Mouse (Mus musculus): ENCODE data around the gene Ceacam18. TPM values are rescaled to one million over a fixed set of nuclear protein-coding genes. Genes with fewer than 3 reads are reported as not detected.
"Not testable (repeated sequence)": the region's sequence is repeated elsewhere in the genome, so short reads cannot be mapped to it uniquely, and the experiment has no call there.

Ceacam18 gene
- polyA plus RNA-seq, 1 experiment from 2014 or later: 0.05 TPM

DNA sequence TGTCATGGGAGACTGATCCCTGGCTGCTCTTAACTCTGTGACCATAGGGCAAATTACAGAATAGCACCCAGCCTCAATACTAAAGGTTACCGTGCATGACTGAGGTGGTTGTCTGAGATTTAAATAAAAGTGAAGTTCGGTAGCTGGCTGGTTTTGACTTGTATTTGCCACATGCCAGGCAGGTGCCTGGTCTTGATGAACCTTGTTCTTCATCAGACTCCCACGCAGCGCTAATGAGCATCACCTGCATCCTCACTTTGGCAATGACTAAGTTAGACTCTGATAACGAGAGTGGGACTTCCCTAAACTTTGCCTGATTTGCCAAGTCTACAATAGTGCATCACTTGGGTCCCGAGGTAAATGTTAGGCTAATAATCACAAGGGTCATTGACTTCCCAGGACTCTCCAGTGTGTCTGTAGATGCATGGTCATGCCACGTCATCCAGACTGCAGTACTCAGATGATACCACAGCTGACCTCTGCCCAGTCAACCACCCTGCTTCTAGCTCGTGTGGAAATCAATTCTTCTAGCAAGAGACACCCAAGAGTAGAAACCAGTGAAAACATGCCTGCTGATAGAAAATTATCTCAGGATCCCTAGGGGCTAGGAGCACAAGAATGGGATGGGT is 8.6 kb upstream of the Ceacam18 start:
- Histone ChIP-seq H3K27me3 (no peaks in the 10 kb centered on the region), H3K4me1 (replicated peaks) (no peaks in the 10 kb centered on the region), H3K4me3 (replicated peaks) (no peak overlapping the region), H3K4me2 (no peak overlapping the region), H3K9ac (no peak overlapping the region), H3K36me3 (replicated peaks) (no peaks in the 10 kb centered on the region), H3K27ac (replicated peaks) (no peak overlapping the region), H3K9me3 (replicated peaks) (no peaks in the 10 kb centered on the region)
- ATAC-seq (ENCODE audit: insufficient read depth): no peak
- 57% methylated on average over 8 of the region's 8 CpGs for WGBS (ENCODE audit: insufficient replicate concordance)

DNA sequence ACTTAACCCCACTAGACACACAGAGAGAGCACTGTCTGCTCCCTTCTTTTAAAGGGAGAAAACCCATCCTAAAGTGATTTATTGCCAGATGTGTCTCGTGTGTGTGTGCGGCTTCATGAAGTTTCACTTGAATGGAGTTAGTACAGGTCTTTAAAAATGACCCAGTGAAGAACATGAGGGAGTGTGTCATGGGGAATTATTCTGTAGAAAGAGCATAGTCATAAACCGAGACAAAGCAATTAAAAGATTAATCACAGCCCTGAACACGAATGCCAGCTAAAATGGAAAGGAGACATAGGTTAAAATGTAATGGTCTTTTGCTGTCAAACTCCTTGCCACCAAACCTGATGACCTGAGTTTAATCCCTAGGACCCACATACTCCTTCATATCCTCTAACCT is 567 bp upstream of the Ceacam18 start:
- 62% methylated on average over 4 of the region's 4 CpGs for WGBS (ENCODE audit: insufficient replicate concordance)
- H3K9me3 ChIP-seq (replicated peaks): no peaks in the 10 kb centered on the region
- no peak for ATAC-seq (ENCODE audit: insufficient read depth)
- no peak overlapping the region for H3K9ac ChIP-seq
- no peaks in the 10 kb centered on the region for H3K36me3 ChIP-seq (replicated peaks)
- H3K4me1 ChIP-seq (replicated peaks): no peaks in the 10 kb centered on the region
- H3K4me3 ChIP-seq (replicated peaks): no peak overlapping the region
- no peaks in the 10 kb centered on the region for H3K27me3 ChIP-seq
- H3K4me2 ChIP-seq: no peak overlapping the region
- no peak overlapping the region for H3K27ac ChIP-seq (replicated peaks)

DNA sequence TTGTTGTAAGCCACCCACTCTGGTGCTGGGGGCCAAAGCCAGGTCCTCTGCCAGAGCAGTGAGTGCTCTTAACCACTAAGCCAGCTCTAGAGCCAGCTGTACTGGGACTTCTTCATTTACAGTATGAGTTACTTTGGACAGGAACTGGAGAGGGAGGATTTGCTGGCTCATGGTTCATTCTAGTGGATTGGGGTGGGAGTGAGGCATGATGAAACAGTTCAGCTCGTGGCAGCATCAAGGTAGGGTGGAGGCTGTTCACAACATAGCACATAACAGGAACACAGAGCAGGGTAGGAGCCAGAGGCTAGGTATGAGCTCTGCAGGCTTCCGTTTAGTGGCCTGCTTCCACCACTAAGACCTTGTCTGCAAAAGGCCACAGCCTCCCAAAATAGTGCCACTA is 1.7 kb downstream of the Ceacam18 start:
- ATAC-seq (ENCODE audit: insufficient read depth): no peak
- no peak overlapping the region for H3K4me3 ChIP-seq (replicated peaks)
- H3K27me3 ChIP-seq: no peaks in the 10 kb centered on the region
- H3K9me3 ChIP-seq (replicated peaks): no peaks in the 10 kb centered on the region
- H3K4me1 ChIP-seq (replicated peaks): no peaks in the 10 kb centered on the region
- H3K27ac ChIP-seq (replicated peaks): no peak overlapping the region
- no peak overlapping the region for H3K9ac ChIP-seq
- WGBS (ENCODE audit: insufficient replicate concordance): 23% methylated on average over 2 of the region's 2 CpGs
- no peaks in the 10 kb centered on the region for H3K36me3 ChIP-seq (replicated peaks)
- no peak overlapping the region for H3K4me2 ChIP-seq

- no peak overlapping the region for H3K4me2 ChIP-seq
- no peaks in the 10 kb centered on the region for H3K4me1 ChIP-seq (replicated peaks)
- no peak overlapping the region for H3K27ac ChIP-seq (replicated peaks)
- no peak overlapping the region for H3K4me3 ChIP-seq (replicated peaks)
- WGBS (ENCODE audit: insufficient replicate concordance): 50% methylated on average over 1 of the region's 1 CpGs
- H3K9me3 ChIP-seq (replicated peaks): no peaks in the 10 kb centered on the region
- ATAC-seq (ENCODE audit: insufficient read depth): no peak
- H3K9ac ChIP-seq: no peak overlapping the region
- H3K27me3 ChIP-seq: no peaks in the 10 kb centered on the region
- no peaks in the 10 kb centered on the region for H3K36me3 ChIP-seq (replicated peaks)
Observed at GRCm38 (mm10) chr7:43637118-43637517, 2.6 kb downstream of the Ceacam18 start.

DNA sequence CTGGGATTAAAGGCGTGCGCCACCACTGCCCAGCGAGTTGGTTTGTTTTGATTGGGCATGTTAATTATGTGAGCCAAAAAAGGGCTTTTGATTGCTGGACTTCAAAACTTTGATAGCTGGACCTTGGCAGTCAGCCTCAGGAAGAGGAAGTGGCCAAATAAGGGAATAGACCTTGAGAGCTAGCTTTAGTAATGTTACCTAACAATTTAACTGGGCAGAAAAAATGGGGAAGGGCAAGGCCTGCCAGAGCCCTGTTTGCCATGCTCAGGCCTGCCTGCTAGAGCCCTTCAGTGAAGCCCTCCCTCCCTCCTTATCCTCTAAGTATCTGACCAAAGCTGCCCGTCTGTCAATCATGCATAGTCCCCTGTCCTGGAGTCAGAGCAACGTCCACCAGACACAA is 8.1 kb downstream of the Ceacam18 start:
- Histone ChIP-seq H3K4me2 (no peak overlapping the region), H3K9me3 (replicated peaks) (no peaks in the 10 kb centered on the region), H3K4me1 (replicated peaks) (no peaks in the 10 kb centered on the region), H3K27me3 (no peaks in the 10 kb centered on the region), H3K36me3 (replicated peaks) (no peaks in the 10 kb centered on the region), H3K9ac (no peak overlapping the region), H3K4me3 (replicated peaks) (no peak overlapping the region), H3K27ac (replicated peaks) (peak overlapping the region; percentile 38)
- 54% methylated on average over 5 of the region's 5 CpGs for WGBS (ENCODE audit: insufficient replicate concordance)
- no peak for ATAC-seq (ENCODE audit: insufficient read depth)

DNA sequence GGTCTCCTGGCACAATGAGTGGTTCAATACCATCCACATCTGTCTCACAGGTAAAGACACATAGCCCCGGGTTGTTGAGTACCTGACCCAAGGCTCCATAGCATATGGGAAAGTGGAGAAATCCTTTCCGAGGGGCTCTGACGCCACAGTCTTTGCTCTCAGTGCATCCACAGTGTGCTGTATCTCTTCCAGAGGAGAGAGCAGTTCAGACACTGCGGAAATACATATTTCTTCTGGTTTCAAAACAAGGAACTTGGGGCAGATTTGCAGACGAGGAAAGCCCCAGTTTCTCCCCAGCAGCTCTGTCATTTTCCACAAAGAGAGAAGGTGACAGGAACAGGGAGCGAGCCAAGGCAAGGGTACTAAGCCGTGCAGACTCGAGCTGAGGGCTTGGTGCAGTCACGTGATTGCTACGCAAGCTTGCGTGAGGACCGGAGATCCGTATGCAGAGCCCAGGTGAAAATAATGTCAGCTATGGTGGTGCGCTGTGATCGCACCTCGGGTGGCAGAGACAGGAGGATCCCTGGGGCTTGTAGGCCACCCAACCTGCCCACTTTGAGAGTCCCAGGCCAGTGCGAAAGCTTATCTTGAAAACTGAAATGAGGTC is 8.6 kb downstream of the Ceacam18 start:
- 53% methylated on average over 17 of the region's 17 CpGs for WGBS (ENCODE audit: insufficient replicate concordance)
- H3K4me3 ChIP-seq (replicated peaks): no peak overlapping the region
- no peak overlapping the region for H3K4me2 ChIP-seq
- H3K27me3 ChIP-seq: no peaks in the 10 kb centered on the region
- no peaks in the 10 kb centered on the region for H3K36me3 ChIP-seq (replicated peaks)
- no peaks in the 10 kb centered on the region for H3K9me3 ChIP-seq (replicated peaks)
- no peaks in the 10 kb centered on the region for H3K4me1 ChIP-seq (replicated peaks)
- no peak overlapping the region for H3K9ac ChIP-seq
- ATAC-seq (ENCODE audit: insufficient read depth): no peak
- peak overlapping the region; percentile 38 for H3K27ac ChIP-seq (replicated peaks)

GRCm38 (mm10) chr7:43652683-43653082 is 18.2 kb downstream of the Ceacam18 start:
- Histone ChIP-seq H3K9me3 (replicated peaks) (no peaks in the 10 kb centered on the region), H3K4me3 (replicated peaks) (no peak overlapping the region), H3K4me2 (no peak overlapping the region), H3K27ac (replicated peaks) (no peak overlapping the region), H3K9ac (no peak overlapping the region), H3K4me1 (replicated peaks) (no peaks in the 10 kb centered on the region), H3K27me3 (no peaks in the 10 kb centered on the region), H3K36me3 (replicated peaks) (no peaks in the 10 kb centered on the region)
- WGBS (ENCODE audit: insufficient replicate concordance): 62% methylated on average over 6 of the region's 6 CpGs
- no peak for ATAC-seq (ENCODE audit: insufficient read depth)

GRCm38 (mm10) chr7:43654519-43654918 is 20.0 kb downstream of the Ceacam18 start:
- Histone ChIP-seq H3K27ac (replicated peaks) (no peak overlapping the region), H3K4me3 (replicated peaks) (no peak overlapping the region), H3K27me3 (no peaks in the 10 kb centered on the region), H3K9ac (no peak overlapping the region), H3K9me3 (replicated peaks) (no peaks in the 10 kb centered on the region), H3K4me2 (no peak overlapping the region), H3K36me3 (replicated peaks) (no peaks in the 10 kb centered on the region), H3K4me1 (replicated peaks) (no peaks in the 10 kb centered on the region)
- ATAC-seq (ENCODE audit: insufficient read depth): no peak
- WGBS (ENCODE audit: insufficient replicate concordance): 22% methylated on average over 3 of the region's 3 CpGs

DNA sequence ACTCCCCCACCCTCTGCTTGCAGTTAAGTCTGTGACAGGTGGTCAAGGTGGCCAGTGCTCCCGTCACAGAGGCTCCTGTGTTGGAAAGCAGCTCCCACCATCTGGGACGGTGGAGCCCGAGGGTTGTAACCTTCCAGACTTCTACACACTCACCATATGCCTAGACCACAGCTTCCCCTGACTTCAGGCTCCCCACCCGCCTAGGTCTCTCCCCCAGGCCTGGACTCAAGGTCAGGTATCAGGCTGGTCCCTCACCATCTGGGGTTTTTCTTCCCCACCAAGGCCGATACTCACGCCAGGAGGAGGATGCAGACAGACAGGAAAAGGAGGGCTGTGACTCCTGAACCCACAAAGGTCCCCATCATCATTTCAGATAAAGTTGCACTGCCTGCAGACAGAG is 21.7 kb downstream of the Ceacam18 start:
- H3K4me2 ChIP-seq: no peak overlapping the region
- H3K27ac ChIP-seq (replicated peaks): no peak overlapping the region
- 20% methylated on average over 6 of the region's 6 CpGs for WGBS (ENCODE audit: insufficient replicate concordance)
- H3K4me1 ChIP-seq (replicated peaks): no peaks in the 10 kb centered on the region
- H3K27me3 ChIP-seq: no peaks in the 10 kb centered on the region
- no peak overlapping the region for H3K9ac ChIP-seq
- H3K9me3 ChIP-seq (replicated peaks): no peaks in the 10 kb centered on the region
- 0 out of 2 replicates have a peak overlapping the region, but pooled peaks have one; percentile 4 for H3K4me3 ChIP-seq (replicated peaks)
- H3K36me3 ChIP-seq (replicated peaks): no peaks in the 10 kb centered on the region
- no peak for ATAC-seq (ENCODE audit: insufficient read depth)

DNA sequence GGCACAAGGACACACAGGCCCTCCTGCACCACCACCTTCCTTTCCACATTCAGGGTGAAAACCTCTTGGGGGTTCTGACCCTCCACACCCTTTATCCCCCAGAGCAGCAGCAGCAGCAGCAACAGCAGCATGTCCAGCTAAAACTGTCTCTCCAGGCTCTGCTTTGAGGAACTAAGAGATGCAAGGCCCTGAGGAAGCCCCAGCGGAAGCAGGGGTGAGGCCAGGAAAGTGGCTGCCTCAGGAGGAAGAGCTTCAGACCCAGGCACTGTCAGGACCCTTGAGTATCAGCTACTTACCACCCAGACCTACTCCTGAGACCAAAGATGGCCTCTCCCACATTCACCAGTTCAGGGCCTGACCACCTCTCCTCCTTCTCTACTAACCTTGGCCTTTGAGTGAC is 25.5 kb downstream of the Ceacam18 start, which contains the start of gene Siglece:
Gene Siglece (minus strand): TSS at position 160 of the 400 bp plus-strand sequence.
- no peaks in the 10 kb centered on the region for H3K27me3 ChIP-seq
- no peaks in the 10 kb centered on the region for H3K36me3 ChIP-seq (replicated peaks)
- H3K9me3 ChIP-seq (replicated peaks): no peaks in the 10 kb centered on the region
- WGBS (ENCODE audit: insufficient replicate concordance): 31% methylated on average over 1 of the region's 1 CpGs
- no peak within 1 kb of the TSS for H3K27ac ChIP-seq (replicated peaks)
- H3K4me1 ChIP-seq (replicated peaks): no peaks in the 10 kb centered on the region
- no peak for ATAC-seq (ENCODE audit: insufficient read depth)
- peak within 1 kb of the TSS; percentile 27 for H3K4me3 ChIP-seq (replicated peaks)
- H3K9ac ChIP-seq: no peak within 1 kb of the TSS
- H3K4me2 ChIP-seq: peak within 1 kb of the TSS; percentile 11

- Histone ChIP-seq H3K27ac (replicated peaks) (no peak overlapping the region), H3K4me3 (replicated peaks) (no peak overlapping the region), H3K27me3 (no peaks in the 10 kb centered on the region), H3K4me1 (replicated peaks) (no peaks in the 10 kb centered on the region), H3K9ac (no peak overlapping the region), H3K9me3 (replicated peaks) (no peaks in the 10 kb centered on the region), H3K4me2 (no peak overlapping the region), H3K36me3 (replicated peaks) (no peaks in the 10 kb centered on the region)
- no peak for ATAC-seq (ENCODE audit: insufficient read depth)
- WGBS (ENCODE audit: insufficient replicate concordance): 61% methylated on average over 1 of the region's 1 CpGs
Observed at GRCm38 (mm10) chr7:43662804-43663203, 28.3 kb downstream of the Ceacam18 start.

GRCm38 (mm10) chr7:43667221-43667620 is 32.7 kb downstream of the Ceacam18 start:
- H3K4me3 ChIP-seq (replicated peaks); H3K27me3 ChIP-seq; H3K9me3 ChIP-seq (replicated peaks); ATAC-seq (ENCODE audit: insufficient read depth); H3K27ac ChIP-seq (replicated peaks); H3K9ac ChIP-seq; H3K36me3 ChIP-seq (replicated peaks); H3K4me2 ChIP-seq: not testable (repeated sequence)
- WGBS (ENCODE audit: insufficient replicate concordance): 68% methylated on average over 4 of the region's 4 CpGs
- peaks cover 11% of the 10 kb centered on the region; the same call in 1 of the 2 replicates for H3K4me1 ChIP-seq (replicated peaks)
